ENCODE assay signal across 9 mouse cellular contexts in the genomic region with DNA sequence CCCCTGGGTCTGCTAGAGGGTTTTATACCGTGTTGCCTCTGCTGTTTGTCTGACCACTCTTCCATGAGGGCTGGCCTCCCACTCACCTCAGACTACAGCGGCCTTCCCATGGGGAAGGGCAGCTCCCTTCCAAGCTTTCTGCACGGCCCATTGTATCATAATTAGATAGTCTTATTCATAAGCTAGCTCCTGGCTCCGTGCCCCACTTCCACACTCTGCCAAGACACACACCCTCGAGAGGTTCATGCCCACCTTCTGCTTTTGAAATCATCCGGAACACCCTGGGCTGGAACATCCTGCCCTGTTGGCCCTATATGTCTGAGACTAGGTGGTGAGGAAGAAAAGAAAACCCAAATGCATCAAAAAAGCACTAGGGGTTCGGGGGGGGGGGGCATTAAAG. TPM values are rescaled to one million over a fixed set of nuclear protein-coding genes. Genes with fewer than 3 reads are reported as not detected.
DNase-seq lines count a peak whose midpoint lies in the region; ATAC-seq and TF ChIP-seq lines count a peak whose summit lies in the region.
"Had no signal": no experiment of that assay in that cellular context is flagged by ENCODE, and none has a peak within 500 bp of the region (broad histone marks: within the 10 kb centered on the region; RNA-seq: fewer than 3 reads in every experiment).

No protein-coding gene starts in this region.

- no peaks in the 10 kb centered on the region for H3K27me3 ChIP-seq in stomach, postnatal 0 days (ENCODE audit: control insufficient read depth, insufficient read depth, low read length)
- no peaks in the 10 kb centered on the region for H3K27me3 ChIP-seq in hindbrain, embryonic 14.5 days (ENCODE audit: control insufficient read depth, insufficient read depth, low read length)

- no peak for ATAC-seq in stomach, postnatal 0 days (ENCODE audit: low FRiP score, low TSS enrichment)
- ATAC-seq in megakaryocyte, adult 5-6 weeks (ENCODE audit: poor library complexity, severe bottlenecking), result no peak
- no peak for ATAC-seq in hindbrain, embryonic 14.5 days (ENCODE audit: low FRiP score)

- H3K4me1 ChIP-seq in stomach, postnatal 0 days (replicated peaks; ENCODE audit: control insufficient read depth, insufficient read depth), result peaks cover 5% of the 10 kb centered on the region
- H3K4me1 ChIP-seq in hindbrain, embryonic 14.5 days (replicated peaks; ENCODE audit: control insufficient read depth, insufficient read depth, low read length), result 0 out of 2 replicates have a peak, but pooled peaks cover 3% of the 10 kb centered on the region

- H3K27ac ChIP-seq in stomach, postnatal 0 days (replicated peaks), result peak overlapping the region; percentile 70
- H3K27ac ChIP-seq in hindbrain, embryonic 14.5 days, result no peak overlapping the region

- no peak for TF ChIP-seq EP300 in stomach, postnatal 0 days (optimal IDR thresholded peaks at IDR 0.05)

- H3K9me3 ChIP-seq in stomach, postnatal 0 days (ENCODE audit: control insufficient read depth, low read length), result no peaks in the 10 kb centered on the region
- H3K9me3 ChIP-seq in hindbrain, embryonic 14.5 days (ENCODE audit: control insufficient read depth, low read length), result no peaks in the 10 kb centered on the region

- H3K4me3 ChIP-seq in stomach, postnatal 0 days (ENCODE audit: low read depth, low read length), result no peak overlapping the region
- no peak overlapping the region for H3K4me3 ChIP-seq in hindbrain, embryonic 14.5 days (replicated peaks; ENCODE audit: low read length)
- H3K4me3 ChIP-seq: myocyte had no signal

- intact Hi-C loops in heart, postnatal 36 days (cut with DNase I), result no loop called here

- H3K9ac ChIP-seq in stomach, postnatal 0 days (ENCODE audit: low read length), result no peak overlapping the region
- no peak overlapping the region for H3K9ac ChIP-seq in hindbrain, embryonic 14.5 days

- H3K36me3 ChIP-seq in stomach, postnatal 0 days (ENCODE audit: control insufficient read depth, insufficient read depth, low read length), result peaks cover 3% of the 10 kb centered on the region; the same call in 1 of the 2 replicates
- H3K36me3 ChIP-seq in hindbrain, embryonic 14.5 days (replicated peaks; ENCODE audit: control insufficient read depth, insufficient read depth), result no peaks in the 10 kb centered on the region

- TF ChIP-seq CTCF in stomach, postnatal 0 days (IDR thresholded peaks at IDR 0.05; ENCODE audit: low read depth), result no peak

- H3K4me2 ChIP-seq in stomach, postnatal 0 days (replicated peaks; ENCODE audit: low read depth), result no peak overlapping the region
- H3K4me2 ChIP-seq in hindbrain, embryonic 14.5 days (replicated peaks), result no peak overlapping the region

- 54% methylated on average over 7 of the region's 7 CpGs for WGBS in stomach, postnatal 0 days
- 59% methylated on average over 7 of the region's 7 CpGs for WGBS in hindbrain, embryonic 14.5 days

- peak; percentile 45 for DNase-seq in adrenal gland, postnatal 25 days
- no peak for DNase-seq in adrenal gland, postnatal 4 days (ENCODE audit: low spot score in 2 of 2)
- peak; percentile 49 for DNase-seq in ovary, adult 18-20 months (ENCODE audit: low spot score)
- DNase-seq in ovary, postnatal 10 days (ENCODE audit: low spot score), result no peak
- peak; percentile 76 to 78 for DNase-seq in heart, postnatal 36 days
- peak; percentile 44 for DNase-seq in stomach, postnatal 0 days (ENCODE audit: low spot score)
- no peak for DNase-seq in hindbrain, embryonic 14.5 days (ENCODE audit: low spot score)

RNA-seq across cellular contexts. Expression of a gene that starts 18.9 kb away (rescaled TPM):
- 1.2 and 1.5 TPM in 2 replicates for total RNA-seq in adrenal gland, postnatal 25 days (2021)
- total RNA-seq in adrenal gland, postnatal 4 days (2021), result 1 to 10 TPM; 4.6 to 4.7 TPM
- total RNA-seq in heart, postnatal 36 days (2021), result 1 to 10 TPM in 1 of 2 experiments, under 1 TPM in 1; 0.89 to 1.4 TPM
- polyA plus RNA-seq in stomach, postnatal 0 days (2015; fragmentation: Nextera tagmentation; extraction: Ambion mirVana), result 4.8 and 5.1 TPM in 2 replicates
- total RNA-seq in megakaryocyte, adult 5-6 weeks (2015), result 0.91 and 1.4 TPM in 2 replicates
- total RNA-seq in megakaryocyte, adult 5-6 weeks (2017), result 1.6 TPM in 2 replicates
- polyA plus RNA-seq in hindbrain, embryonic 14.5 days (2014; fragmentation: Nextera tagmentation; extraction: Ambion mirVana), result 0.29 and 0.57 TPM in 2 replicates

Comparison
In these comparisons a context has a peak if more than half of its experiments do, and no peak if none do; other contexts are left out.
1. DNase-seq: peak in adrenal gland, postnatal 25 days (single experiment), ovary, adult 18-20 months (single experiment), heart, postnatal 36 days (2 of 2) and stomach, postnatal 0 days (single experiment); none in adrenal gland, postnatal 4 days (0 of 2), ovary, postnatal 10 days (single experiment) and hindbrain, embryonic 14.5 days (single experiment).